Mouse (Mus musculus) yolk sac, embryonic 10.5 days (tissue): ENCODE measurements around the gene Fam171a2.
A peak's percentile ranks its signal among the peaks of the same experiment; 100 is the strongest.

ENCODE experiments used
- DNase-seq: peaks from one replicate; pipeline ENCODE4 v3.0.0-alpha.2; 2017; ENCODE audit warnings: low spot score

Fam171a2 gene

DNA sequence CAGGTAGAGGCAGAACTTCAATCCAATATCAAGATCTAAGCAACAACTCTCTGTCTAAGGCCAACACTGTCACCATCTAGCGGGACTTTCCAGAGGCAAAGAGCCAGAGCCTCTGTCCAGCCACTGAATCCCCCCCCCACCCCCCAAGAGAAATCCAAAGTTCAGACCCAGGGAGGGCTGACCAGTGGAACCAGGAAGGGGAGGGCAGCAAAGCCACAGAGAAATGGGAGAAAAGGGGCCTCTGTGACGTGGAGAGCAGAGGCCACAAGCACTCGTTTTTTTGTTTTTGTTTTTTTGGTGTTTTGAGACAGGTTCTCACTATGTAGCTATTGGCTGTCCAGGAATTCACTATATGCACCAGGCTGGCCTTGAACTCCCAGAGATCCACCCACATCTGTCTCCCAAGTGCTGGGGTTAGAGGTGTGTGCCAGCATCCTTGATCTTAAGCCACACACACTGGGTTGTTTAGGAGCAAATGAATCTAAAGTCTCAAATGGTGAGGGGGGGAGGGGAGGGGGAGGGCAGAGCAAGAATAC lies 37.6 kb downstream of the Fam171a2 start:
- peak; percentile 39 for DNase-seq

DNA sequence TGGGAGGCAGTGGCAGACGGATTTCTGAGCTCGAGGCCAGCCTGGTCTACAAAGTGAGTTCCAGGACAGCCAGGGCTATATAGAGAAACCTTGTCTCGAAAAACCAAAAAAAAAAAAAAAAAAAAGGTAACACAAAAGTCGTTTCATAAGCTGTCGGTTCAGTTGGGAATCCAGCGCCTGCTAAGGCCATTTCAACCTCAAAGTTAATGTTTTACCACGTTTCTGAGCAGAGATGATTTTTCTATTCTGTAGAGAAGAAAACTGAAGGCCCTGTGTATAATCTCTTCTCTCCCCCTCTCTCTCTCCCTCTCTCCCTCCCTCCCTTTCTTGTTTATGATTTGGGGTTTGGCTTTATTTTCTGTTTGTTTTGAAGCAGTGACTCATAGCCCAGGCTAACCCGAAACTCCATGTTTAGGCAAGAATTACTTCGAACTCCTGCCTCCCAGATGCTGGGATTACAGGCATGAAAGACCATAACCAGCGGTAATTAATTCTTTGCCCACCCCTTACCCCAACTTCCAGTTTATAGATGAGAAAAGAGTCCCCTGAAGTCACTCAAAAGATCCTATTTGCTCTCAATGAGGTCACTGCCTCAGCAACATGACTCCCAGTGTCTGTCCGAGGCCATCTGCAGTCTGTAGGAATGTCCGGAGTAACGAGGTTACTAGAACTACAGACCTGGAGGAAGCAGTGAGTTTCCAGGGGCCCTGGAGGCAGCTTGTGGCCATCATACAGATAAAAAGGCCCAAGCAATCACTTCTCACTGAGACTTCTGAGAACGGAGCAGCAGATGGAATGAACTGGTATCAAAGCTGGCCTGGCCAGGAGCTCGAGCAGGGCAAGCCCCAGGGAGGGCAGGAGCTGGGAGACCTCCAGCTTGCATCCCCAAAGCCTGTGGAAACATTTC lies 38.3 kb downstream of the Fam171a2 start:
- DNase-seq, result no peak

GRCm38 (mm10) chr11:102408344-102408876 lies 39.1 kb downstream of the Fam171a2 start:
- DNase-seq, result peak; percentile 99

DNA sequence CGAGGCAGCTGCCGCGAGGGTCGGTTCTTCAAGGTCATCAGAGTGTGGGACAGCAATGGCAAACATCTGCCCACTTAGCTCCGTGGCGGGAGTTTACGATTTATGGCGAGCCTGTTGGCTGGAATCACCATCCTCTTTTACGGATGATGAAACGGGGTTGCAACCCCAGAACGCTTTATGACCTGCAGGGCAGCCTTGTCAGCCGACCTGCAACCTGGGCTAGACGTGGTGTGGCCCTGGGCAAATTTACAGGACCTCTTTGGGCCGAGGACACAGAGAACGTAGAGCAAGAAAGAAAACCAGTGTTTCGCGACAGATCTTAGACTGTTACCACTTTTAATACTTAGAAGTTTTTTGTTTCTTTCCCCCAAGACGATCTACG lies 39.7 kb downstream of the Fam171a2 start, which contains the start of gene Slc25a39:
Gene Slc25a39, minus strand, starts transcription at position 113 of the 382 bp plus-strand sequence.
- DNase-seq, result no peak

GRCm38 (mm10) chr11:102406900-102407833 lies 40.3 kb downstream of the Fam171a2 start:
- DNase-seq, result peak; percentile 93

GRCm38 (mm10) chr11:102406401-102406800 lies 41.1 kb downstream of the Fam171a2 start:
- no peak for DNase-seq

GRCm38 (mm10) chr11:102405544-102406285 lies 41.8 kb downstream of the Fam171a2 start:
- DNase-seq, result no peak

GRCm38 (mm10) chr11:102404161-102405010 lies 43.1 kb downstream of the Fam171a2 start:
- peak; percentile 59 for DNase-seq

DNA sequence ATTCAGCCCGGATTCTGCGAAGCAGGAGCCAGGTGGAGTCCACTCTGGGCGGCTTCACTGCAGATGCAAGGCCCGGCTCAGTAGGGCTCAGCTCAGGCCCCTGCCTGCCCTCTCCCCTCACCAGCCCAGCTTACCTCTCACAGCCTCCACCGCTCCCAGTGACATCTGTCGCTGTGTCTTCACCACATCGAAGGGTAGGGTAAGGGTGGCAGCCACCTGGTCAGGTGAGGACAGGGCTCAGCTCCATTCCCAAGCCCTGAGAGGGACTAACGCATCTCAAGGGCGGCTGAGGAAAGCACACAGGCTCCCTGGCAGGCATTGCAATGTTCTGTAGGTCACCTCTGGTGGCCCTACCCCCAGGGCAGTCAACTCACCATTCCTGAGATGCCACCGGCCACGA lies 43.8 kb downstream of the Fam171a2 start:
- no peak for DNase-seq

DNA sequence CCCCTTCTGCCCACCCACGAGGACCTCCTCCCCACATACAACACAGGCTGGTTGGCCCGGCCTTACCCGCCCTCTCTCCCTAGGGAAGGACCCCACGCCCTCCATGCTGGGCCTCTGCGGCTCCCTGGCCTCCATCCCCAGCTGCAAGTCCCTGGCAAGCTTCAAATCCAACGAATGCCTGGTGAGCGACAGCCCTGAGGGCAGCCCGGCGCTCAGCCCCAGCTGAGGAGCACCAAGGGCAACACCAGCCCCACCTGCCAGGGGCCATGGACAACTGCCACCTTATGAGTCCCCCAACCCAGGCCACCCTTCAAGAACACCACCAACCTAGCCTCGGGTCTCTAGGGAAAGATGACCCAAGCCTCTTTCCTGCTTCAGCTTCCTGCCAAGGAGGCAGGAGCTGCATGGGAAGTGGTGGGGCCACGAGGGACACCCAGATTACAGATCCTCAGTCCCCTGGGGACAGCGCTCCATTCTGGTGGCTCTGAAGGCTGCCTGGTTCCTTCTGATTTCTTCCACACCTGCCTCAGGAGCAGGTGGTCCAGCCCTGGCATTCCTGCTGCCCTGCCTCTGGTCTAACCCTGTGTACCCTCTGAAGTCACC lies 45.5 kb downstream of the Fam171a2 start:
- no peak for DNase-seq

- DNase-seq, result no peak
These were observed 46.9 kb downstream of the Fam171a2 start for GRCm38 (mm10) chr11:102400513-102401084.

DNA sequence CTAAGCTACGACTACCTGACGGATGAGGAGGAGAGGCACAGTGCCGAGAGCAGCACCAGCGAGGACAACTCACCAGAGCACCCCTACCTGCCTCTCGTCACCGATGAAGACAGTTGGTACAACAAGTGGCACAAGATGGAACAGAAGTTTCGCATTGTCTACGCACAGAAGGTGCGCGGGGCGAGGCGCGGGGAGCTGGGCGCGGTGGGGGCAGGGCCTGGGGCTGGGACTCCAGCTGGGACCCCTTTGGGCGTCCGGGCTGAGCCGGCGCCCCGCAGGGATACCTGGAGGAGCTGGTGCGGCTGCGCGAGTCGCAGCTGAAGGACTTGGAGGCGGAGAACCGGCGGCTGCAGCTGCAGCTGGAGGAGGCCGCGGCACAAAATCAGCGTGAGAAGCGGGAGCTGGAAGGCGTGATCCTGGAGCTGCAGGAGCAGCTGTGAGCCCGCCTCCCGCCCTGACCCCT lies 47.8 kb downstream of the Fam171a2 start:
- DNase-seq, result no peak

- no peak for DNase-seq
These were observed 48.4 kb downstream of the Fam171a2 start for GRCm38 (mm10) chr11:102399107-102399506.

GRCm38 (mm10) chr11:102398007-102398825 lies 49.3 kb downstream of the Fam171a2 start:
- no peak for DNase-seq

DNA sequence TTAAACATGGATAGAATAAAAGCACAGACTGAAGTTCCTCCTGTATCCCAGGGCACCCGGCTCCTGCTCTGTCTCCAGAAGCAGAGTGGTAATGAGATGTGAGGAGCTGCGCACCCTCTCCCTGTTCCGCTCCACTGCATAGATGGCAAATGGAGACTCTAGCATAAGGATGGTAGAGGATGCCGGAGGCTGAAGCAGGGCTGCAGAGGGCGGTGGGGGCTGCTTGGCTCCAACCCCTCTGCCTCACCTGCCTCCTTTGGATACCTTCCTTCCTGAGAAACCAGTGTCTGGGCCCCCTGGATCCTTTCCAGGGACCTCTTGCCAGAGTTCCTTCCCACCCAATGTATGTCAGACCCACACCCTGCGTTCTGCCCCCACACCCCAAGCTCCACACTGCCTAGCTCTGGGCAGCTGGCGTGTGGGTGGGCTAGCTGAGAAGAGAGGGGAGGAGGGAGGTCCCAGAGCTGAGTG lies 50.8 kb downstream of the Fam171a2 start:
- no peak for DNase-seq

DNA sequence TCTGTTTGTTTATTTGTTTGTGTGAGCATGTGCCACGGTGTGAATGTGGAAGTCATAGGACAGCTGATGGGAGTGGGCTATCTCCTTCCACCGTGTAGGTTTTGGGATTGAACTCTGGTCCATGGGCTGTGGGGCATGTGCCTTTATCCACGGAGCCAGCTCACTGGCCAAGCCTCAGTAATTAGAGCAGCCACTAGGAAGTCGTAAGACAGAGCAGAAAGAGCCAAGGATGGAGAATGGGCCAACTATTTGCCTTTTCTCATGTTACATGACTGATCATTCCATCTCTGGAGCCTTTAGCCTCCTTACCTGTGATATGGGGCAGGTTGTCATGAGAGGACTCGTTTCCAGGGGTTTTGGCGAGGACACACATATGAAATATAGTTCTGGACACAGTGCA lies 51.2 kb downstream of the Fam171a2 start:
- no peak for DNase-seq

- DNase-seq, result no peak
These were observed 52.2 kb downstream of the Fam171a2 start for GRCm38 (mm10) chr11:102395250-102395649.

DNA sequence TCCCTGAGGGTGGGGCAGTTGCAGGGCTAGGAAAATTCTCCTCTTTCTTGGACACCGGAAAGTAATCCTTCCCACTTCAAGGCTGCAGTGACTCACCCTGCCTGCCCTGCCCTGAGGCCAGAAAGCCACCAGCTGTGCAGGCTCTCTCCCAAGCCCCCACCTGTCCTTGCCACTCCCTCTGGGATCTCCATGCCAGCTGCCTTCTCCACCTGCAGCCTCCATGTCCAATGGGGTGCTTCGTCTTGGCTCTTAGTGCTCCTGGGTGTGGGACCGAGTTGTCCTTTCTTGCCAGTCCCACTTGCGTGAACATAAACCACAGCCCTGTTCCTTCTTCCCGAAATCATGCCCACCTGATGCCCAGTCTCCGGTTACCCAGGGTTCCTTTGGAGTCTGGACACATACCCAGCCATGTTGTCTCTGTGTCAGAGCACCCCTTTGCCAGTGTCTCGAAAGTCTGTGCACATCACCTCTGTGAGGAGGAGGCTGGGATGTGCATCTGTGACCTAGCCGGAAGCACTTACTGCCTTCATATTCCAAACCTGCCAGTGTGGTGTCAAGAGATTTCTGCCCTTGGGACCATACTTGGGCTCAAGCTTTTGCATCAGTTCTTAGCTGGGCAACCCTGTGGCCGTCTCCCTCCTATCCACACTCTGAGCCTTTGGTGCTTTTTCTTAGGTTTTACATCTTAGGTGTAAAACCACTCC lies 52.9 kb downstream of the Fam171a2 start:
- DNase-seq, result no peak
